12 mouse cellular contexts compared by ENCODE assay signal in genomic region chr13:103430589-103430988, GRCm38 (mm10).
A peak's percentile ranks its signal among the peaks of the same experiment; 100 is the strongest.
DNase-seq lines count a peak whose midpoint lies in the region; ATAC-seq lines count a peak whose summit lies in the region.
"Had no signal": no experiment of that assay in that cellular context is flagged by ENCODE, and none has a peak within 500 bp of the region (broad histone marks: within the 10 kb centered on the region; RNA-seq: fewer than 3 reads in every experiment).

No protein-coding gene starts in this region.

- WGBS in forebrain, embryonic 14.5 days = 78% methylated on average over 3 of the region's 3 CpGs
- WGBS in forebrain, embryonic 10.5 days = 86% methylated on average over 3 of the region's 3 CpGs
- WGBS in intestine, embryonic 15.5 days = 69% methylated on average over 3 of the region's 3 CpGs

- H3K27ac ChIP-seq in forebrain, embryonic 14.5 days (ENCODE audit: low read depth, low read length) = no peak overlapping the region
- no peak overlapping the region for H3K27ac ChIP-seq in forebrain, embryonic 10.5 days
- no peak overlapping the region for H3K27ac ChIP-seq in intestine, embryonic 15.5 days
- H3K27ac ChIP-seq: hindbrain, embryonic 10.5 days; kidney, postnatal 0 days; limb, embryonic 15.5 days had no signal

- H3K4me1 ChIP-seq in forebrain, embryonic 14.5 days (ENCODE audit: control insufficient read depth, insufficient read depth, low read length) = no peaks in the 10 kb centered on the region
- H3K4me1 ChIP-seq in forebrain, embryonic 10.5 days = no peaks in the 10 kb centered on the region
- no peaks in the 10 kb centered on the region for H3K4me1 ChIP-seq in intestine, embryonic 15.5 days (replicated peaks)
- H3K4me1 ChIP-seq: hindbrain, embryonic 10.5 days; limb, embryonic 15.5 days had no signal

- H3K4me2 ChIP-seq in forebrain, embryonic 14.5 days (ENCODE audit: low read length) = no peak overlapping the region
- no peak overlapping the region for H3K4me2 ChIP-seq in intestine, embryonic 15.5 days (replicated peaks)
- H3K4me2 ChIP-seq: limb, embryonic 15.5 days had no signal

- H3K4me3 ChIP-seq in forebrain, embryonic 14.5 days (ENCODE audit: low read depth, low read length) = no peak overlapping the region
- no peak overlapping the region for H3K4me3 ChIP-seq in forebrain, embryonic 10.5 days
- no peak overlapping the region for H3K4me3 ChIP-seq in intestine, embryonic 15.5 days (replicated peaks)
- H3K4me3 ChIP-seq: hindbrain, embryonic 10.5 days; limb, embryonic 15.5 days had no signal

- intact Hi-C loops in left cerebral cortex, postnatal 25 days (cut with DNase I) = no loop called here

- H3K27me3 ChIP-seq in forebrain, embryonic 14.5 days (replicated peaks; ENCODE audit: control insufficient read depth, insufficient read depth, low read length) = no peaks in the 10 kb centered on the region
- no peaks in the 10 kb centered on the region for H3K27me3 ChIP-seq in forebrain, embryonic 10.5 days (ENCODE audit: poor library complexity, severe bottlenecking)
- no peaks in the 10 kb centered on the region for H3K27me3 ChIP-seq in intestine, embryonic 15.5 days (replicated peaks)
- H3K27me3 ChIP-seq: limb, embryonic 15.5 days had no signal

- H3K36me3 ChIP-seq in forebrain, embryonic 14.5 days (ENCODE audit: control insufficient read depth, insufficient read depth, low read length) = no peaks in the 10 kb centered on the region
- no peaks in the 10 kb centered on the region for H3K36me3 ChIP-seq in forebrain, embryonic 10.5 days (replicated peaks)
- no peaks in the 10 kb centered on the region for H3K36me3 ChIP-seq in intestine, embryonic 15.5 days
- H3K36me3 ChIP-seq: hindbrain, embryonic 10.5 days; limb, embryonic 15.5 days had no signal

- no peak overlapping the region for H3K9ac ChIP-seq in forebrain, embryonic 14.5 days (ENCODE audit: low read length)
- no peak overlapping the region for H3K9ac ChIP-seq in intestine, embryonic 15.5 days
- H3K9ac ChIP-seq: limb, embryonic 15.5 days had no signal

- DNase-seq in forebrain, embryonic 14.5 days (ENCODE audit: low spot score) = peak; percentile 7
- DNase-seq in forebrain, embryonic 10.5 days (ENCODE audit: extremely low spot score, low spot score) = no peak
- peak; percentile 3 for DNase-seq in kidney, postnatal 14 days
- no peak for DNase-seq in kidney, adult 8-10 months
- peak; percentile 87 to 94 for DNase-seq in cerebellum, postnatal 14 days
- DNase-seq in left cerebral cortex, postnatal 25 days (ENCODE audit: low spot score in 2 of 2) = peak; percentile 31 to 65
- DNase-seq in spleen, postnatal 4 days (ENCODE audit: low spot score in 2 of 2) = no peak
- DNase-seq: thymus, postnatal 36 days had no signal

- ATAC-seq in forebrain, embryonic 14.5 days = no peak
- ATAC-seq in intestine, embryonic 15.5 days = no peak

- no peaks in the 10 kb centered on the region for H3K9me3 ChIP-seq in forebrain, embryonic 14.5 days (replicated peaks; ENCODE audit: control insufficient read depth, low read length)
- no peaks in the 10 kb centered on the region for H3K9me3 ChIP-seq in forebrain, embryonic 10.5 days
- H3K9me3 ChIP-seq in intestine, embryonic 15.5 days = no peaks in the 10 kb centered on the region
- H3K9me3 ChIP-seq: hindbrain, embryonic 10.5 days; limb, embryonic 15.5 days had no signal

Comparison
In these comparisons a context has a peak if more than half of its experiments do, and no peak if none do; other contexts are left out.
1. DNase-seq: peak in forebrain, embryonic 14.5 days (single experiment), kidney, postnatal 14 days (single experiment), cerebellum, postnatal 14 days (2 of 2) and left cerebral cortex, postnatal 25 days (2 of 2); none in forebrain, embryonic 10.5 days (single experiment), kidney, adult 8-10 months (0 of 2) and spleen, postnatal 4 days (0 of 2).